Mouse (Mus musculus) forelimb bud, embryonic 11.5 days (tissue): ENCODE measurements at regions not wholly inside any gene's neighbourhood (a gene's known extent, or its start where the extent isn't known, plus 50 kb on each side); places are given as distances from the start of the nearest gene placed in this dataset.

ENCODE experiments used
- DNase-seq: peaks from one replicate; pipeline ENCODE4 v3.0.0-alpha.2; 2012; ENCODE audit warnings: low read depth, low spot score

DNA sequence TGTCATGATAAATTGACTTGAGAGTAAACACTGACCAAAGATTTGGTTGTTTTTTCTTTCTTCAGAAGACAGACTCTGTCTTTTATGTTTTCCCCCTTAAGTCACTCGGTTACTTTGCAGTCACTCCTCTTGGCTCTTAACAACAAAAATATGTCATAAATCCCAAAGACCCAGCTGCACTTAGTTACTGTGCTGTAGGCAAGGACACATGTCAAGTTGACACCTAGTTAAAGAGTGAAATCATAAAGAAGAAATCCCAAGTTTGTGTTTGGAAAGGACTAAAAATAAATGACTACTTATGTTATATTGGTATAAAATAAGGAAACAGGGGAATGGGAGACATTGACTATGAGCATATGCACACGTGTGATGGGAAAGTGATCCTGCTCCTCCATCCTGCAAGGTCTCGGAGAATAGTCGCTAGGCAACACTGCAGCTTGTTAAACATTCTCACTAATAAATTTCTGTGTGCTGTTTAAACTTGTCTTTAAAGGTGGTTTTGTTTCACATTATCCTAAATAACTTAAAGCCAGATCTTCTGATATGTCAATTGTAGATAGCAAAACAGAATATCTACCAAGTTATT is 298.1 kb downstream of the Gulp1 start:
- peak; percentile 74 for DNase-seq

GRCm38 (mm10) chr1:44863390-44863789 is 312.1 kb downstream of the Gulp1 start:
- no peak for DNase-seq

DNA sequence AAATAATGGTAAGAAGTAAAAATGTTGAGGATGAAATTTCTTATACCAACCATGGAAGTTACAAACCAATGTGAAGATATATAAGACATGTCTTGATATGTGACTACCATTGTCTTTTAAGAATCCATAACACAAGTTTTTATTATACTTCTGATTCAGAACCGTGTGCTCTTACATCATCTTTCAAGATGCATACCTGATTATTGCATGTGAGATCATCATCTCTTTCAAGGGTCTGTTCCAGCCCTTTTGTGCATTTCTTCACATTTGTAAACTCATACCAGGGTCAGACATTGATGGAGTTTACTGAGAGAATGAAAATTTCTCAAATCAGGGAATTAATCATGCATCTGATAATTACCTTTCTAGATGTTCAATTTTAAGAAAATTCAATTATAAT is 312.5 kb downstream of the Gulp1 start:
- no peak for DNase-seq

DNA sequence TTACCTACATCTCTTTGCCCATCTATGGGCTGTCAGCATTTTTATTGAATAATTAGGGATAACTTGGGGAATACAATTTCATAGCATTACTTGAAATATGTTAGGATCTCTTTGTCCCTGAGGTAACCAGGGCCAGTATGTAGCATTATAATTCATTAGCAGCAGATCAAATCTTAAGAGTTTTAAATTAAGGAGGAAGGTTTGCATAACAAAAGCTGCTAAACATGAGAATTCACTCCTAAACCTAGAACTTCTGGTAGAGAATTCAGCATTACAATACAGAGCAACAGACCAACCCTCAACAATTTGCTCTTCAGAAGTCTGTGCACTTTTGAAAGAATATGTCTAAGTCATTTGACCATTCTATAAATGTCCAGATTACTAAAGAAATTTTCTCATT is 340.3 kb downstream of the Gulp1 start:
- no peak for DNase-seq

- no peak for DNase-seq
Observed at GRCm38 (mm10) chr1:44892378-44892777, 341.1 kb downstream of the Gulp1 start.
